In the genomic region with DNA sequence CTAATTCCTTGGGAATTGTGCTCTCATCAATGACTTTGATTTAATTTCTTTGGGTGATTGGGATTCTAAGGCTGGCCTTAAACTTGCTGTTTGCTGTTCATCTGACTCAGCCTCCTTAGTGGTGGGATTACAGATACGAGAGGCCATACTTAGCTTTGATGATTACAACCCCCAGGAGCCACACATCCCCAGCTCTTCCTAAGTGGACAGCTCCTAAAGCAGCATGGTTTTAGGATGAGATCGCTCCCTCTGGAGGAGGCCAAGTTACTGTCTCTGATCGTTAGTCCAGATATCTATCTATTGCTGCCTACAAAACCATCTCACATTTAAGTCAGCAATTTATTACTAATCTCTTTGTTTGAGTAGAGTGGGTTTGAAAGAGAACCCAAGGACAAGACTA, we compare ENCODE assay signal across 5 mouse cellular contexts.
DNase-seq lines count a peak whose midpoint lies in the region; ATAC-seq and TF ChIP-seq lines count a peak whose summit lies in the region.
"Not testable (repeated sequence)": the region's sequence is repeated elsewhere in the genome, so short reads cannot be mapped to it uniquely, and the experiment has no call there.

No protein-coding gene starts in this region.

- H3K27me3 ChIP-seq in kidney, adult 2 months (replicated peaks; ENCODE audit: control insufficient read depth, insufficient read depth, low read length); liver, postnatal 0 days (ENCODE audit: insufficient read depth, low read length); midbrain, postnatal 0 days (ENCODE audit: insufficient read depth, low read length): not testable (repeated sequence)

- 40% methylated on average over 3 of the region's 3 CpGs for WGBS in kidney, adult 2 months
- 44% methylated on average over 3 of the region's 3 CpGs for WGBS in liver, postnatal 0 days (ENCODE audit: insufficient replicate concordance)
- 55% methylated on average over 3 of the region's 3 CpGs for WGBS in midbrain, postnatal 0 days

- H3K4me3 ChIP-seq in kidney, adult 2 months (ENCODE audit: insufficient read depth, low read depth, low read length); liver, postnatal 0 days (ENCODE audit: low read depth, low read length); midbrain, postnatal 0 days (ENCODE audit: low read depth, low read length): not testable (repeated sequence)

- H3K4me1 ChIP-seq in kidney, adult 2 months (ENCODE audit: control insufficient read depth, insufficient read depth, low read length); liver, postnatal 0 days (ENCODE audit: insufficient read depth); midbrain, postnatal 0 days (ENCODE audit: insufficient read depth, low read length): not testable (repeated sequence)

- DNase-seq in R1 (ENCODE audit: low read depth, low spot score) = peak; percentile 86
- peak; percentile 80 for DNase-seq in heart, adult 11 months
- peak; percentile 2 for DNase-seq in kidney, adult 2 months
- DNase-seq in liver, postnatal 0 days = peak; percentile 14
- DNase-seq in midbrain, postnatal 0 days (ENCODE audit: low spot score) = peak; percentile 7

- H3K27ac ChIP-seq in kidney, adult 2 months (ENCODE audit: insufficient read depth, low read depth, low read length); liver, postnatal 0 days (ENCODE audit: low read depth); midbrain, postnatal 0 days (ENCODE audit: low read depth, low read length): not testable (repeated sequence)

- TF ChIP-seq EP300 in liver, postnatal 0 days (IDR thresholded peaks at IDR 0.05; ENCODE audit: low read depth) = not testable (repeated sequence)

- TF ChIP-seq POLR2A in kidney, adult 2 months (IDR thresholded peaks at IDR 0.05; ENCODE audit: low read depth, low read length) = not testable (repeated sequence)

- ATAC-seq in liver, postnatal 0 days; midbrain, postnatal 0 days (ENCODE audit: low FRiP score): not testable (repeated sequence)

- not testable (repeated sequence) for H3K4me2 ChIP-seq in liver, postnatal 0 days (ENCODE audit: low read depth, low read length); midbrain, postnatal 0 days (ENCODE audit: low read depth, low read length, poor library complexity, severe bottlenecking)

- H3K36me3 ChIP-seq in kidney, adult 2 months (ENCODE audit: control insufficient read depth, insufficient read depth, low read length); liver, postnatal 0 days (replicated peaks; ENCODE audit: insufficient read depth, low read length); midbrain, postnatal 0 days (ENCODE audit: insufficient read depth, low read length): not testable (repeated sequence)

- not testable (repeated sequence) for H3K9ac ChIP-seq in liver, postnatal 0 days (replicated peaks); midbrain, postnatal 0 days (replicated peaks; ENCODE audit: low read length, poor library complexity, severe bottlenecking)

- peaks cover 13% of the 10 kb centered on the region; the same call in 1 of the 2 replicates for H3K9me3 ChIP-seq in liver, postnatal 0 days (ENCODE audit: low read length)
- peaks cover 62% of the 10 kb centered on the region for H3K9me3 ChIP-seq in midbrain, postnatal 0 days (ENCODE audit: low read length)

- not testable (repeated sequence) for TF ChIP-seq CTCF in kidney, adult 2 months (conservative IDR thresholded peaks at IDR 0.05; ENCODE audit: insufficient read depth, insufficient read length, low read depth, low read length); liver, postnatal 0 days (IDR thresholded peaks at IDR 0.05; ENCODE audit: low read depth); midbrain, postnatal 0 days (IDR thresholded peaks at IDR 0.05)

Comparison
In these comparisons a context has a peak if more than half of its experiments do, and no peak if none do; other contexts are left out.
1. DNase-seq: peak in every context shown above with its lines; median percentile 86 in R1; 80 in heart, adult 11 months; 14 in liver, postnatal 0 days; 7 in midbrain, postnatal 0 days; 2 in kidney, adult 2 months.